Mouse (Mus musculus) small intestine, adult 2 months (tissue): ENCODE measurements around the gene Sycn.

Experiments used
- CTCF ChIP-seq: fragments of 200-500 bp; IDR thresholded peaks from 2 replicates; pipeline ENCODE4 v1.5.1; 2012; ENCODE audit warnings: low read depth, mild to moderate bottlenecking, control low read depth, inconsistent platforms, low read length, moderate library complexity, mixed read lengths; ENCODE audit not compliant: insufficient replicate concordance, insufficient read length; ENCODE audit errors: extremely low read depth
- POLR2A ChIP-seq: fragments of 200-500 bp; IDR thresholded peaks from 2 replicates; pipeline ENCODE4 v1.6.1; 2012; ENCODE audit warnings: low read depth, mild to moderate bottlenecking, control low read depth, inconsistent platforms, low read length, moderate library complexity

DNA sequence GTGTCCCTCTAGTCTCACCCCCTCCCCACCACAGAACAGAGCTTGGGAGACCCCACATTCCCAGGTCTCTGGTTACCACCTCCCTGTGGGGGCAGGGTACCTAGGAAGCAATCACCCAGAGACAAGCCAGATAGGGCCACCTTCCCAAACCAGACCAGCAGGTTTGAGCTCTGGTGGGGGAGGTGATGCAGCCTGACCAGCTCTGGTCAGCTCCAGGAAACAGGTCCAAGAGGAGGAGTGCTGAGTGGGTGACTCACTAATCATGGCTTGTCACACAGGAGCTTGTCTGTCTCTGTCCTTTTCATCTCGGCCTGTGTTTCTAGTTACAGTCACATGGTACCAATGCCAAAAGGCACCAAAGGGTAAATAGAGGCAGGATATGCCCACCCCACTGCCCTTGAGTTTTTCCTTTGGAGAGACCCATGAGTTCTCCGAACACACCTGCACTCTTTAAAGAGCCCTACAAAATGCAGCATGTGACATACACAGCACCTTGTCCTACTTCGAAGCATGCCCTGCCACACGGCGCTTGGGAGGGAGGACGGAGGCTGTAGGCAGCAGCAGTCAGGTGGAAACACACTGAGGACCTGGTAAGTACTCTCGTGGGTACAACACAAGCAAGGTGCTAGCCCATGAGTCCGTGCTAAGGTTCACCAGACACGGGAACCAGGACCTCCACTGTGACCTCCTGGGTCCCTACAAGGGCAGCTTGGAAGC lies 37.3 kb downstream of the Sycn start:
- no peak for TF ChIP-seq CTCF
- TF ChIP-seq POLR2A = no peak
